Mouse (Mus musculus): ENCODE results near the gene Gm10337. TPM values are rescaled to one million over a fixed set of nuclear protein-coding genes. Genes with fewer than 3 reads are reported as not detected.

Gm10337 gene
- polyA plus RNA-seq, 1 experiment from 2014 or later = 10.3 TPM

DNA sequence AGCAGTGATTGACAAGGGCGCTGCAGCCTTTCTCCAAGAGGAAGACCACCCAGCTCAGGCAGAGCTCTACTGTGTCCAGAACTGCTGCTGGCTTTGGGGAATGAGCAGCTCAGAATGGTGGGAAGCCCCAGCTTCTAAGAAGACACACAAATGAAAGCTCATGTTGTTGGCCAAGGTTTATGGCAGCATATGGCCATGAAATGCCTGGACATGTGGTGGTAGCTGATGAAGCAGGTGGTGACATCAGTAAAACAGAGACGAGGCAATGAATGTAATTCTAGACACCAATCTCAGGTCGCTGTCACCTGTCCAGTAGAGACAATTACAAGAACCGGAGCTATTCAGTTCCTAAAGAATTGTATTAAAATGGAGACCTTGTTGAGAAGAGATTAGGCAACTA, 41.3 kb downstream of the Gm10337 start:
- no peak overlapping the region for H3K4me3 ChIP-seq (ENCODE audit: low read depth, low read length)
- no peak overlapping the region for H3K9ac ChIP-seq (ENCODE audit: low read length)
- H3K4me2 ChIP-seq (ENCODE audit: low read depth) = no peak overlapping the region
- 89% methylated on average over 4 of the region's 4 CpGs for WGBS
- H3K9me3 ChIP-seq (ENCODE audit: control insufficient read depth, low read length) = no peaks in the 10 kb centered on the region
- no peaks in the 10 kb centered on the region for H3K27me3 ChIP-seq (ENCODE audit: control insufficient read depth, insufficient read depth, low read length)
- no peaks in the 10 kb centered on the region for H3K4me1 ChIP-seq (ENCODE audit: control insufficient read depth, insufficient read depth, low read length)
- no peak for DNase-seq (ENCODE audit: low spot score)
- H3K36me3 ChIP-seq (ENCODE audit: control insufficient read depth, insufficient read depth, low read length) = peaks cover 3% of the 10 kb centered on the region; the same call in 1 of the 2 replicates
- no peak overlapping the region for H3K27ac ChIP-seq (ENCODE audit: low read depth, low read length)
- ATAC-seq (ENCODE audit: insufficient read depth, low FRiP score, low TSS enrichment) = no peak

DNA sequence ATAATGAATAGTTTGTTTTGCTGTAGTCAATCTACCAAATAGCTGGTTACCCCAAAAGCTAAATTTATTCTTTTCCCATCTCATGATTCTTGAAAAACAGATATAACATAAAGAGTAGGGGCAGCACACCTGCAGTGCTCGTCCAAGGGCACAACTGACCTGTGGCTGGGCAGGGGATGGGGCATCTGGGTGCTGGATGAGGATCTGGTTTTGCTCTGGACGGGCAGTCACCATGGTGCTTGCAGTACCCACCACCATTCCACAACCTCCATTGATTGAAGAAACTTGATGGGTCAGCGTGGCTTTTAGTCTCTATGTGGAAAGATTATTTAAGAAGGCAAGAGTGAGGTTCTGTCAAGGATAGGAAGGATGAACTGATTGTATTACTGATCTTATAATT, 42.7 kb downstream of the Gm10337 start:
- Histone ChIP-seq H3K36me3 (ENCODE audit: control insufficient read depth, insufficient read depth, low read length) (peaks cover 3% of the 10 kb centered on the region; the same call in 1 of the 2 replicates), H3K4me2 (ENCODE audit: low read depth) (no peak overlapping the region), H3K9ac (ENCODE audit: low read length) (no peak overlapping the region), H3K27ac (ENCODE audit: low read depth, low read length) (no peak overlapping the region), H3K27me3 (ENCODE audit: control insufficient read depth, insufficient read depth, low read length) (no peaks in the 10 kb centered on the region), H3K4me1 (ENCODE audit: control insufficient read depth, insufficient read depth, low read length) (no peaks in the 10 kb centered on the region), H3K9me3 (ENCODE audit: control insufficient read depth, low read length) (no peaks in the 10 kb centered on the region), H3K4me3 (ENCODE audit: low read depth, low read length) (no peak overlapping the region)
- no peak for ATAC-seq (ENCODE audit: insufficient read depth, low FRiP score, low TSS enrichment)
- no peak for DNase-seq (ENCODE audit: low spot score)
- WGBS = 90% methylated on average over 3 of the region's 3 CpGs

DNA sequence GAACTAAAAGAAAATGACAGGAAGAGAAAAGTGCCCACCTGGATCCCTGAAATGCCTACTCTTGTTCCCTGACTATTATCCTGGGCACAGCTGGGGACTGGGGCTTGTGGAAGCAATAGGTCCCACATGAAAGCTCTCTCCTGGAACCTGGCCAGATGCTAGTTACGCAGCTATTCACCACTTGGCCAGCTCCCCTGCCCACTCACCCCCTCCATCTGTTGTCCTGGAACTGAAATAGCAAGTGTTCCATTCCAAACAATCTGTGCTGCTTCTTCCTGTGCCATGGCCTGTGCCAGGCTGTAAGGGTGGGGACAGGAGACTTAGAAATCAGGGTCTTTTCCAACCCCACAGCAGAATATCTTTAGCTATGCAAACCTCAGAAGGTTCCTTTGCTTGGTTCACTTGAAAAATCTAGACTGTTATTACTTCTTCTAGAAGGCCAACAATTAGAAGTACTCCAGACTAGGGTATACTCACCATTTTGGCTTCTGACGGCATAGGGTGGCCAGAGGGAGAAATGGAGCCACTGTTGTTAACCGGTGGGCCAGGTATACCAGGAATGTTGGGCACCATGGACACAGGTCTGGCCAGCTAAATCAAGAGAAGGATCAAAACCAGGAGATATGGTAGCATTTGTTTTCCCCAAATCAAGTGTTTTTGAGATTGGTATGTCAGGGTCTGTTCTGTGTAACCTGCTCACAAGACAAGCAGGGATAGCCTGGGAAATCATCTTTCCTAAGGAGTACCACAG, 43.3 kb downstream of the Gm10337 start:
- Histone ChIP-seq H3K9ac (ENCODE audit: low read length) (no peak overlapping the region), H3K4me3 (ENCODE audit: low read depth, low read length) (no peak overlapping the region), H3K4me2 (ENCODE audit: low read depth) (no peak overlapping the region), H3K27ac (ENCODE audit: low read depth, low read length) (no peak overlapping the region), H3K36me3 (ENCODE audit: control insufficient read depth, insufficient read depth, low read length) (peaks cover 3% of the 10 kb centered on the region; the same call in 1 of the 2 replicates), H3K9me3 (ENCODE audit: control insufficient read depth, low read length) (no peaks in the 10 kb centered on the region), H3K4me1 (ENCODE audit: control insufficient read depth, insufficient read depth, low read length) (no peaks in the 10 kb centered on the region), H3K27me3 (ENCODE audit: control insufficient read depth, insufficient read depth, low read length) (no peaks in the 10 kb centered on the region)
- ATAC-seq (ENCODE audit: insufficient read depth, low FRiP score, low TSS enrichment) (no peak), DNase-seq (ENCODE audit: low spot score) (no peak)
- WGBS = 89% methylated on average over 3 of the region's 3 CpGs

DNA sequence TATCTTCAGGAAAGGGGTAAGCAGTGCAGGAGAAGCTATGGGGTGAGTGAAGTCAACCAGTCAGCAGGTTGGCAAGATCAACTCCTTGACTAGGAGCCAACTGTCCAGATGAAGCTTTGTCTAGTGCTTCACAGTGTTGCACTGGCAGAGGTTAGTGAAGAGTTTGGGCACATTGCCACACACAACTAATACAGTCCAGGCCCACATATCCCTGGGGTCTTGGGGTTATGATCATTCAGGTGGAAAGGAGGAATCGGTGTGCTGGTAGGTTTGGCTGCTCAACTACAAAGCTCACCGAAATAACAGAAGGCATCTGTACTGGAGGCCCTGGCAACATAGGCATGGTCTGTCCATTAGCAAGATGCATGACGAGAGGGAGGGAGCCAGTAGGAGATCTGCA, 44.0 kb downstream of the Gm10337 start:
- no peaks in the 10 kb centered on the region for H3K27me3 ChIP-seq (ENCODE audit: control insufficient read depth, insufficient read depth, low read length)
- no peaks in the 10 kb centered on the region for H3K4me1 ChIP-seq (ENCODE audit: control insufficient read depth, insufficient read depth, low read length)
- no peak overlapping the region for H3K9ac ChIP-seq (ENCODE audit: low read length)
- no peak overlapping the region for H3K27ac ChIP-seq (ENCODE audit: low read depth, low read length)
- H3K9me3 ChIP-seq (ENCODE audit: control insufficient read depth, low read length) = no peaks in the 10 kb centered on the region
- peaks cover 3% of the 10 kb centered on the region; the same call in 1 of the 2 replicates for H3K36me3 ChIP-seq (ENCODE audit: control insufficient read depth, insufficient read depth, low read length)
- H3K4me3 ChIP-seq (ENCODE audit: low read depth, low read length) = no peak overlapping the region
- WGBS = 91% methylated on average over 3 of the region's 3 CpGs
- ATAC-seq (ENCODE audit: insufficient read depth, low FRiP score, low TSS enrichment) = no peak
- no peak overlapping the region for H3K4me2 ChIP-seq (ENCODE audit: low read depth)
- DNase-seq (ENCODE audit: low spot score) = no peak

DNA sequence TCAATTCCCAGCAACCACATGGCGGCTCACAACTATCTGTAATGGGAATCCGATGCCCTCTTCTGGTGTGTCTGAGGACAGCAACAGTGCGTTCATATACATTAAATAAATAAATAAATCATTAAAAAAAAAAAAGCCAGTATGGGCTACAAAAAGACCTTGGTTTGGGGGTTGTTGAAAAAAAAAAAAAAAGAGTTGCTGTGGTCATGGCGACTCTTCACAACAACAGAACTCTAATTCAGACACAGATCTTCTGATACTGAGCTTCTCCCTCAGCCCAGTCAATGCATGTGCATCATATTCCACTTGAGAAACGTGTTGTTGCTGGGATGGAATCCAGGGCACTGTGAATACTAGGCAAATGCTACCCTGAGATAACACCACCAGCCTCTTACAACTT, 49.1 kb downstream of the Gm10337 start:
- Histone ChIP-seq H3K36me3 (ENCODE audit: control insufficient read depth, insufficient read depth, low read length) (peaks cover 7% of the 10 kb centered on the region; the same call in 1 of the 2 replicates), H3K9ac (ENCODE audit: low read length) (no peak overlapping the region), H3K9me3 (ENCODE audit: control insufficient read depth, low read length) (no peaks in the 10 kb centered on the region), H3K4me3 (ENCODE audit: low read depth, low read length) (no peak overlapping the region), H3K27me3 (ENCODE audit: control insufficient read depth, insufficient read depth, low read length) (no peaks in the 10 kb centered on the region), H3K4me1 (ENCODE audit: control insufficient read depth, insufficient read depth, low read length) (no peaks in the 10 kb centered on the region), H3K27ac (ENCODE audit: low read depth, low read length) (no peak overlapping the region), H3K4me2 (ENCODE audit: low read depth) (no peak overlapping the region)
- DNase-seq (ENCODE audit: low spot score) = no peak
- ATAC-seq (ENCODE audit: insufficient read depth, low FRiP score, low TSS enrichment) = no peak
- WGBS = 95% methylated on average over 5 of the region's 5 CpGs

Other genes starting within 250 kb of the Gm10337 start
- 24.0 and 26.4 TPM in 2 replicates for gene Rarg, start 246.2 kb upstream of the Gm10337 start, polyA plus RNA-seq (2014; fragmentation: Nextera tagmentation; extraction: Ambion mirVana)
- 0.20 and 0.39 TPM in 2 replicates for gene Gm9918, start 233.2 kb upstream of the Gm10337 start, polyA plus RNA-seq (2014; fragmentation: Nextera tagmentation; extraction: Ambion mirVana)
- gene Mfsd5, start 224.3 kb upstream of the Gm10337 start, polyA plus RNA-seq (2014; fragmentation: Nextera tagmentation; extraction: Ambion mirVana) = 59.7 and 66.7 TPM in 2 replicates
- gene Espl1, start 207.5 kb upstream of the Gm10337 start, polyA plus RNA-seq (2014; fragmentation: Nextera tagmentation; extraction: Ambion mirVana) = 36.2 and 37.9 TPM in 2 replicates
- gene Pfdn5, start 177.6 kb upstream of the Gm10337 start, polyA plus RNA-seq (2014; fragmentation: Nextera tagmentation; extraction: Ambion mirVana) = 386 and 396 TPM in 2 replicates
- 92.9 and 102 TPM in 2 replicates for gene Myg1, start 172.0 kb upstream of the Gm10337 start, polyA plus RNA-seq (2014; fragmentation: Nextera tagmentation; extraction: Ambion mirVana)
- 84.7 and 86.7 TPM in 2 replicates for gene Aaas, start 153.0 kb upstream of the Gm10337 start, polyA plus RNA-seq (2014; fragmentation: Nextera tagmentation; extraction: Ambion mirVana)
- 0.70 and 0.96 TPM in 2 replicates for gene Sp7, start 136.5 kb upstream of the Gm10337 start, polyA plus RNA-seq (2014; fragmentation: Nextera tagmentation; extraction: Ambion mirVana)
- 10.4 and 11.1 TPM in 2 replicates for gene Sp1, start 97.6 kb upstream of the Gm10337 start, polyA plus RNA-seq (2014; fragmentation: Nextera tagmentation; extraction: Ambion mirVana)
- 0.53 TPM in 1 of 2 replicates, not detected in the other for gene Amhr2, start 58.4 kb upstream of the Gm10337 start, polyA plus RNA-seq (2014; fragmentation: Nextera tagmentation; extraction: Ambion mirVana)
- gene Prr13, start 44.7 kb upstream of the Gm10337 start, polyA plus RNA-seq (2014; fragmentation: Nextera tagmentation; extraction: Ambion mirVana) = 80.9 and 88.6 TPM in 2 replicates
- gene Pcbp2, start 33.2 kb upstream of the Gm10337 start, polyA plus RNA-seq (2014; fragmentation: Nextera tagmentation; extraction: Ambion mirVana) = 220 and 232 TPM in 2 replicates
- 24.8 and 26.1 TPM in 2 replicates for gene Map3k12, start 13.3 kb downstream of the Gm10337 start, polyA plus RNA-seq (2014; fragmentation: Nextera tagmentation; extraction: Ambion mirVana)
- gene Tarbp2, start 14.5 kb downstream of the Gm10337 start, polyA plus RNA-seq (2014; fragmentation: Nextera tagmentation; extraction: Ambion mirVana) = 103 and 105 TPM in 2 replicates
- gene Npff, start 21.2 kb downstream of the Gm10337 start, polyA plus RNA-seq (2014; fragmentation: Nextera tagmentation; extraction: Ambion mirVana) = 3.0 and 3.4 TPM in 2 replicates
- gene Gm28047, start 121.3 kb downstream of the Gm10337 start, polyA plus RNA-seq (2014; fragmentation: Nextera tagmentation; extraction: Ambion mirVana) = not detected in 2 replicates
- 14.2 and 18.4 TPM in 2 replicates for gene Atf7, start 121.7 kb downstream of the Gm10337 start, polyA plus RNA-seq (2014; fragmentation: Nextera tagmentation; extraction: Ambion mirVana)
- 64.9 and 66.5 TPM in 2 replicates for gene Atp5g2, start 168.6 kb downstream of the Gm10337 start, polyA plus RNA-seq (2014; fragmentation: Nextera tagmentation; extraction: Ambion mirVana)
- 36.7 and 40.9 TPM in 2 replicates for gene Calcoco1, start 218.5 kb downstream of the Gm10337 start, polyA plus RNA-seq (2014; fragmentation: Nextera tagmentation; extraction: Ambion mirVana)